Mouse (Mus musculus) cerebellum, adult 2 months (tissue): Measurements from ENCODE around the gene 9130213A22Rik.

Experiments
- CTCF ChIP-seq: fragments of 200-500 bp; IDR thresholded peaks from 2 replicates; pipeline ENCODE4 v1.5.1; 2011; ENCODE audit warnings: low read depth, mild to moderate bottlenecking, control low read depth, low read length, moderate library complexity, borderline replicate concordance; ENCODE audit not compliant: insufficient read depth
- POLR2A ChIP-seq: fragments of 200-500 bp; IDR thresholded peaks from 2 replicates; pipeline ENCODE4 v1.6.1; 2011; ENCODE audit warnings: low read length, control low read depth, borderline replicate concordance; ENCODE audit not compliant: insufficient read depth

DNA sequence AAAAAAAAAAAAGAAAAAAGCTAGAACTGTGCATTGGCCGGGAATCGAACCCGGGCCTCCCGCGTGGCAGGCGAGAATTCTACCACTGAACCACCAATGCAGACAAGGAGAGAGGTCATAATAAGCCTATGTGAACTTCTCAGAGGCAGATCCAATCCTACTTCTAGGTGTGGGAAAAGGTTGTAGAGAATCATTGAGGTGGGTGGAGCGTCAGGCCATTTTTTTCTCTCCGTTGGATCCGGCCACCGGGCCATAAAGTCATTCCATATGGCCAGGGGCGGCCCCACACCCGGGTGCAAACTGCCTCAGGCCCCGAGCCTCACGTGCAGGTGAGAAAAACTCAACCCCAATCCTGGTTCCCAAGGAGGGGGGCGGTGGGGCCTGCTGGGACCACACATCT, 3.6 kb downstream of the 9130213A22Rik start:
- no peak for TF ChIP-seq CTCF
- TF ChIP-seq POLR2A = no peak
